Mouse (Mus musculus) ZHBTc4 (cell line): ENCODE data around the gene Peg3.

Experiments used
- DNase-seq: peaks from one replicate; pipeline ENCODE4 v3.0.0-alpha.2; 2011; ENCODE audit warnings: low read depth, low spot score

The Peg3 gene

DNA sequence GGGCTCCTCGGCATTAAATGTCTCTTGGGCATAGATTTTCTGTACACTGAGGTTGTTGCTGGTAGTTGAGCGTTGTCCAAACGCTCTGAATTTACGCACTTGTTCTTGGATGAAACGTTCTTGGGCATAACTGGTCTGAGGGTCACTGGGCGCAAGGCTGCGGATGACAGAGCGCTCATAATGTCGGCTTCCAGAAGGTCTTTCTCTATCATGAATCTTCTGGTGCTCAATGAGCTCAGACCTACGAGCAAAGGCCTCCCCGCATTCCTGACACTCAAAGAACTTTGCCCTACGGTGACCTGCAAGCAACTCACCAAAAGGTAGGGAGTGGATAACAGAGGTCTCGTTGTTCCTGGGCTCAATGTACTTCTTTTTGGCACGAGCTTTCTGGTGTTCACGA is 20.8 kb downstream of the Peg3 start:
- no peak for DNase-seq

DNA sequence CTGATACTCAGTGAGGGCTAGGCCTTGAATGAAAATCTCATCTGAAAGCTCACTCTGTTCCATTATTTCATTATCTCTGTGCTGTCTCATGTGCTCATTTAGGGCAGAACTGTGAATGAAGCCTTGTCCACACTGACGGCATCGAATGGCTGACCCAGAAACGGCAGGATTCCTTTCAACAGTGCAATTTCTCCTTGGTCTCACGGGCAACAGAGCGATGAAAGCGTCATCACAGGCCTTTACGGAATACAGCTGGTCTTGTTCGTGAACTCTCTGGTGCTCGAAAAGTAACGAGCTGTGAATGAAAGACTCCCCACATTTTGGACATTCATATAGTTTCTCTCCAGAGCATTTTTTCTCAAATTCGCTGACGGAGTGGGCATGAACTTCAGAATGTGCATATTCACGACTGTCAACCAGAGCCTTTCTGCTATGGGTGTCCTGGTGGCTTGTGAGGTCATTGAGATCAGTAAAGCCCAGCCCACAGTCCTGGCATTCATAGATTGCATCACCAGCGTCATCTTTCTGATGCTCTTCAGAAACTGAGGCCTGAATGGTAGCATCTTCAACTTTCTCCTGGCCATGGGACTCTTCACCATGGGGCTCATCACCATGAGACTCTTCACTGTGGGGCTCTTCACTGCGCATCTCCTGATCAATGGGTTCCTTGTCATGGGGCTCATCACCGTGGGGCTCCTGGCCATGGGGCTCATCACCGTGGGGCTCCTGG is 21.6 kb downstream of the Peg3 start:
- DNase-seq, result no peak

DNA sequence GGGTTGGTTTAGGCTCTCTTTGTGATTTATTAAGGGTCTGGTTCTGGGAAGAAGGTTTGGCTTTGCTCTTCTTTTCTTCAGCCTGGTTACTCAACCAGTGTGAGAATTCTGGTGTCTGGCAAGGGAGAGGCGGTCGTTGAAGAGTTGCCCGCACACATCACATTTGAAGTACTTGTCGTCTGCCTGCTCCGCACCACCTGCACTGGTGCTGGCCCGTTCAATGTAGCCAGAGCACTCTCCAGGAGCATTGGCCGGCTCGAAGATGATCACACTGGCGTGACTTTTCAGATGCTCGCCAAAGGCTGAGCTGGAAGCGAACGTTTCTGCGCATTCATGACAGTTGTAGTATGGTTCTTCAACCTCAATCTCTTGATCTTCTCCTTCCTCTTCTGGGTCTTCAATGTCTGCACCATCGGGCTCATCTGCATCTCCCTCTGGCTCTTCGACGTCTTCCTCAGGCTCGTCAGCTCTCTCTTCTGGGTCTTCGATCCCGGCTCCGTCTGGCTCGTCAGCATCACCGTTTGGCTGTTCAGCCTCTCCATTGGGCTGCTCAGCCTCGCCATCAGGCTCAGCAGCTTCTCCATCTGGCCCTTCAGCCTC is 22.7 kb downstream of the Peg3 start:
- no peak for DNase-seq

DNA sequence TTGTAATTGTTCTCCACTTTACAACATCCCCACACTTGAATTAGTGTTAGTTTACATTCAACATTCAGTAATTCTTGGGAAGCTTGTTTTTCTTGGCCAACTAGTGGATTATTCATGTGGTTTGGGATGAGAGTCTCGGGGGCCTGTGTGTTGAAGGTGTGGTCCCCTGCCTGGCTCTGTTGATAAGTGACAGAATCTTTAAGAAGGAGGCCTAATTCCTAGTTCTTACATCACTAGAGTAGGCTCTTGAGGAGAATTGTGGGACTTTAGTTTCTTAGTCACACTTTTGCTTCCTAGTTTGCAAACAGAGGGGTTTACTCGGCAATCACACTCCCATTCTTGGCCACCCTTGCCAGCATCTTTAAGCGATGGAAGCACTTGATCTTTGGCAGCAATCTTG is 31.0 kb downstream of the Peg3 start:
- no peak for DNase-seq

DNA sequence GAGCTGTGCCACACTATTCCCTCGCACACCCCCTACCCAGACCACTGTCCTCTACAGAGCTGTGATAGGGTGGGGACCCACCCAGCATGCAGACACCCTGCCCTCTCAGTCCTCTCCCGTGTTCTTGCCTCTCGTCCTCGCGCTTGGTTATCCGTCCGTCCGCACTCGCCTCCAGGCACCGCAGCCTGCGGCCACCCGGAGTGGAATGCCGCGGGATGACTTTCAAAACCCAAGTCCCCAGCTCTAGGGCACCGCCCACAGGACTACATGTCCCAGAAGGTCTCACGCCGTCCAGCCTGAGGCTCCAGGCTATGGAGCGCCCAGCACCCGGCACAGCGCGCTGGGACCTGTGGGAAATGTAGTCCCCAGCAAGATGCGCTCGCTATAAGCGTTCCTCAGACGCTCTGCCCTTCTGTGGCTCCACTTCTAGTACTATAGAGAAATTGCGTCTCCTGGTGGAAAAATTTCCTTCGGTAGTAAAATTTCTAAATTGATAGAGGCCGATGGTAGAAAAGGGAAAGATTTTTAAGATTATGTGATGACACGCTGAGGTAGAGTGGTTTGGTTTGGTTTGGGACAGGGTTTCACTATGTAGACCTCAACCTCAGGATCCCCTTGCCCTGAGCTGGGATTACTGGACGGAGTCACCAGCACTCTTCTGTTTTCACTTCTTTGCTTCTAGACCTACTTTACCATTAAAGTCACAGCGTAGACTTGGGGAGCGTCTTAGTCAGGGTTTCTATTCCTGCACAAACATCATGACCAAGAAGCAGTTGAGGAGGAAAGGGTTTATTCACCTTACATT is 33.8 kb downstream of the Peg3 start, which contains the start of gene Zim1:
TSS of gene Zim1 (minus strand) at position 210 of the 805 bp plus-strand sequence.
- peak; percentile 96 for DNase-seq

DNA sequence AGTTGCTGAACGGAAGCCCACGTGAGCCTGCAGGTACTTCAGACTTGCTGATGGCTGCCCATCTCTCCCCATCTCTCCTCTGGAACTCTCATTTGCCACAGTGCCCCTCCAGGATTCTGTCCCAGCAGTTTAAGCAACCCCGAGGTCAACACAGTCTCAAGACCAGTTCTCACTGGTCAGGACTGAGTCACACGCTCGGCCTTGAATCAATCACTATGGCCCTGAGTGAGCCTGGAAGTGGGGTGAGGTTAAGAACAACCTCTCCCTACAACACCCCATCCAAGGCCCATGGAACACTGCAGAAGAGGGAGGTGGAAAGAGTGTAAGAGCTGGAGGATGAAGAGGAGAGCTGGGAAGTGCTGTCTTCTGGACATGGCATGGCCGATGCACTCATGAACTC is 44.7 kb downstream of the Peg3 start:
- no peak for DNase-seq

DNA sequence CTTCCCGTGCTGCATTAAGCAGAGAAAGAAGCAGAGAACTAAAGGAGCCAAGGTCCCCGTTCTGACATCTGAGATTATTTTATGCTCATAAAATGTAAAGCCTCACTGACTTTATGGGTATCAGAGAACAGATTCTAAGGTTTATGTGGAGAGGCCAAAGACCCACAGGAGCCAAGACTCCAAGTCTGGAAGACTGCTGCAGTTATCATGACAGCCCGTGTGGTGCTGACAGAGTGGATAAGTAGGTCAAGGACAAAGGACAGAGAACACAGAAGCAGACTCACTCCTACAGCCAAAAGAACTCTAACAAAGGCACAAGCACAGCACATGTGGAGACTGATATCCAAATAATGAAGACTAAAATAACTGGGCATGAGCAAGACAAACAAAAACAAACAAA is 63.5 kb downstream of the Peg3 start:
- no peak for DNase-seq

DNA sequence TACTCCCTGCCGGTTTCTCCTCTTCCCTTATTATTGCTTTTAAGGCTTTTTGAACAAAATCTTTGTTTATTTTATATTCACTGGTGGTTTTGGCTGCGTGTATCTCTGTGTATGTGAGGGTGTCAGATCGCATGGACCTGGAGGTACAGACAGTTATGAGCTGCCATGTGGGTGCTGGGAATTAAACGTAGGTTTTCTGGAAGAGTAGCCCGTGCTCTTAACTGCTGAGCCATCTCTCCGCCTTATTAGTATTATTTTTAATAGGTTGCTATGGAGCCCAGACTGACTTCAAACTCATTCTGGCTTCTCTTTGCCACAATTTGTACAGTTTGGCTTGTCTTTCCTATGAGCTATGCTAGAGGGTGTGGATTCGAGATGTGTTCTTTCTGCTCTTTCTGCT is 66.8 kb downstream of the Peg3 start:
- no peak for DNase-seq

DNA sequence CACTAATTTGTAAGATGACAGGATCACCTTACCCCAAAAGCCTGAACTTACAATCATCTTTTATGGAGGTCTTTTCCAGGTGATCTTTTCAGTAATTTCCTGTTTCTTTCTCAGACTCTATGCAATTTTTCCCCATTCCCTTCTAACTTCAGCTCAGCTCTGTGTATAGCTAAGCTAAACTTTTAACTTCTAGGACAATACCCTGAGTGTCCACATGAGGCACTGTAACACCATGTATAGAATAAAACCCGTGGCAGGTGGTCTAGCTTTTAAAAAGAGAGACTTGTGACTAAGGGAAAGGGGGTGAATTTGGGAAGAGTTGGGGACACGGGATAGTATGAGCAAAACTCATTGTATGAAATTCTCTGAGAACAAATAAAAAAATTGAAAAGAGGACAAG is 70.6 kb downstream of the Peg3 start:
- DNase-seq, result peak; percentile 57

DNA sequence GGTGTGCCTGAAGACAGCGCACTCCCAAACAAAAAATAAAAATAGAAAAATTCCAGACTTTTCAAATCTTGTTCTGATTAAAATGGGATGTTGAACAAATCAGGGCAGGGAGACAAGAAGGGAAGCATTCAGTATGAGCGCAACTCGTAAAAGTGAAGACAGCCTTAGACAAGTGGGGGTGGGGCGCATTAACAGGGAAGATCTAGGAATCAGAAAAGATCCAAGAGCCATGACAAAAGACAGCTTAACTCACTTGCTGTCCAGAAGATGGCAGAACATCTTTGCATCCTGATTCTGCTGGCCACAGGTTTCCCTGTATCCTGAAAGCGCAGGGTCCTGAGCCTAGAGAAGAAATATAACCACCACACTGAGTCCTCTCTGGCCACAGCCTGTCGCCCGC is 71.6 kb downstream of the Peg3 start:
- DNase-seq, result peak; percentile 75
